Mouse (Mus musculus) retina, adult 2 months (tissue): ENCODE results near the gene Olfr1277.

Source experiments
- DNase-seq: peaks from one replicate; pipeline ENCODE4 v3.0.0-alpha.2; 2012; ENCODE audit warnings: low read depth, low spot score

Gene Olfr1277

DNA sequence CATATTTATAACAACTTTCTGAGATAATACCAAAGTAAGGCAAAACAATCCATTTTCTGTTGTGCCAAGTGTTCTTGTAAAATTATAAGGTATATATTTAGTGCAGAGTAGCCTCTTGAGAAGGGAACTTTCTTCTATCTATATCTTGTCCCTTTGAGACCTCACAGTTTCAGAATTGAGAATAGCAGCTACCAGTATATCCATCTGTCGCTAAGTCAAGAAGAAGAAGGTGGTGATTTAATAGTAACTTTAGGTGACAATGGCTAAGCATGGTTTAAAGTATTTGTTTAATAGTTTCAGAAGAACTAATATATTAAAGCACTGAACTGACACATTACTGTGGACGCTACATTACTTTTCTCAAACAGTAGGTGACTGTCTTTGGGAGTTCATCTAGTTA is at the start of gene Olfr1277:
Gene Olfr1277, minus strand, starts transcription at position 101 of the 400 bp plus-strand sequence.
- no peak for DNase-seq

DNA sequence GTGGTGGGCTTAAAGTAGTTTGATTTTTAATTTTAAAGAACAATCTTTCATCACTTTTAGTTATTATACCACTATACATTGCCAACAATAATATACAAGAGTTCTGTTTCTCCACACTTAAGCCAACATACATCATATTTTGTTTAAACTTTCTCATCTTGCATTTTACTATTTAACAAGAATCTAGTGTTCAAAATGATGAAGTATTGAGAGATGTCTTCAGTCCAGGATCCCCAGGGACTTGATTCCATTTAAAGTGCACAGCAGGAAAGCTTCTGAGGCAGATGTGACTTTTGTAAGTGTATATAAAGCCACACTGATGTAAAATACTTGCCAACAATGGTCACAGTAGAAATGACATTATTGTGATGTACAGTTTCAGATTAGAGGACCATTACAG is 39.8 kb upstream of the Olfr1277 start, which contains the start of gene Olfr1280:
Gene Olfr1280, plus strand, starts transcription at position 301 of the 400 bp plus-strand sequence.
- no peak for DNase-seq

DNA sequence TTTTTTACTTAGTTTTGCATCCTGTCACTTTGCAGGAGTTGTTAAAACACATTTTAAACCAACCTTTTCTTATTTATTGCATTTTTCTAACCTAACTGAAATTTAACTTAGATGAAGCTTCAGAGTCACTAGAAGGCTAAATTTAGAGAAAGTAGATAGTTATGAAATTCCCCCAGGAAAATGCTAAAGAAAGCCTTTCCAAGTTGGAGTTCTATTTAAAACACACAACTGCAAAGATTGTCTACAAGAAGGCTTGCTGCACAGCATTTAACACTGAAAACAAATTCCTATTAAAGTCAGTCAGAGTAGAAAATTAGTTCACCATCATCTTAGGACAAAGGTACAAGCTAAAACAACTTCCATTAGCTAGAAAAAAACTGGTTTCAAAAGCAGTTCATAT is 26.5 kb upstream of the Olfr1277 start, which contains the start of gene Olfr1279:
Gene Olfr1279, plus strand, starts transcription at position 262 of the 400 bp plus-strand sequence.
- DNase-seq: no peak

DNA sequence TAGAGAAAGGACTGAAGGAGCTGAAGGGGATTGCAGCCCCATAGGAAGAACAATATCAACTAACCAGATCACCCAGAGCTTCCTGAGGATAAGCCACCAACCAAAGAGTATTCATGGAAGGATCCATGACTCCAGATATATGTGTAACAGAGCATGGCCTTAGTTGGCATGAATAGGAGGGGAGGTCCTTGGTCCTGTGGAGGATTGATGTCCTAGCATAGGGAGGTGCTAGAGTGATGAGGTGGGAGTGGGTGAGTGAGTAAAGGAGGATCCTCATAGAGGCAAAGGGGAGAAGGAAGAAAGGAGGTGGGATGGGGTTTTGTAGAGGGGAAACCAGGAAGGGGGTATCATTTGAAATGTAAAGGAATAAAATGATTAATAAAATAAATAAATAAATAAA is 24.6 kb upstream of the Olfr1277 start:
- DNase-seq: no peak

DNA sequence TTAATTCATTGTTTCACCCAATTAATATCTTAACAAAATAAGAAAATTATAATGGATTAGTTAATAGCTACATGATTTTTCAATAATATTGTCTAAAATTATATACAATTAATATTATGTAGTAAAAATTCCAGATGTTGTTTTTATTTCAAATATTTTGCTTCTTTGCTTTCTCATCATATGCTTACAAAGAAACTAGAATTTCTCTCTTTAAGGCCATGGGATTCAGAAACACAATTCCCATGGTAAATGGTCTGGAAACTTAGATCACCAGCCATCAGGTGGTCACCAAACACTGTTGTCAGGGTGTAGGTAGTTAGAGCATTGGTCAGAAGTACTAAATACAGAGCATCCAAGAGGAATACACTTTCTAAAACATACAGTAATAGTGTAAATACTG is 15.9 kb upstream of the Olfr1277 start, which contains the start of gene Olfr1278:
Gene Olfr1278, plus strand, starts transcription at position 301 of the 400 bp plus-strand sequence.
- DNase-seq: no peak

DNA sequence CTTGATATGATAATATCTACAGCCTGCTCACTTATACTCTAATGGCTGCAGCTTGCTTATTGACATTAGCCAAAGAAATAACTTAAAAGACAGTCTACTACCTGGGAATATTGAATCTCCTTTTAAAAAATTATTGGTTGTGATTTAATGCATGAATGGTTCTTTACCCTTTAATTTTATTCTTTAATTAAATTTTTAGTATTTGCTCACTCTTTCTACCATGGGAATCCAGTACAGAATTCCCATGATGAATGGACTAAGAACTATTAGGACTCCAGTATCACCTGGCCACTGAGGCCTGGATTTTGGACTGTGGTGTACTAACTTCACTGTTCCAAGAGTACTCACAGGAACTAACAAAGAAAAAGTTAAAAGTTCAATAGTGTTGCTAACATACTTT is 19.7 kb downstream of the Olfr1277 start, which contains the start of gene Olfr1276:
Gene Olfr1276, plus strand, starts transcription at position 301 of the 400 bp plus-strand sequence.
- DNase-seq: no peak

DNA sequence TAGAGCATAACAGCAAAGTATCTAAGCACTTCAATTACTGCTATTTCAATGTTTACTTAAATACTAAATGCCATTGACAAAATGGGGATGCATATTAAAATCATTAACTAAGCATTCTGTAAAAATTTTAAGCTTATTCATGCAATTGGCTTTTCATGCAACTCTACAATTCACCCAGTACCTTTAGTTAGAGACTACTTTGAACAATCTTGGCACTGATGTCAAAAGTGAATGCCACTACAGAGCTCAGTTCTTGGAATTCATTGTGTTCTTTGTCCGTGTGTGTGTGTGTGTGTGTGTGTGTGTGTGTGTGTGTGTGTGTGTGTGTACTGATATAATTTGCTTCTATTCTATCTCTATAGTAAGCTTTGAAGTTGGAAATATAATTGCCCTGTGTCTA is 38.7 kb downstream of the Olfr1277 start, which contains the start of gene Olfr1275:
Gene Olfr1275, minus strand, starts transcription at position 101 of the 400 bp plus-strand sequence.
- DNase-seq: no peak

DNA sequence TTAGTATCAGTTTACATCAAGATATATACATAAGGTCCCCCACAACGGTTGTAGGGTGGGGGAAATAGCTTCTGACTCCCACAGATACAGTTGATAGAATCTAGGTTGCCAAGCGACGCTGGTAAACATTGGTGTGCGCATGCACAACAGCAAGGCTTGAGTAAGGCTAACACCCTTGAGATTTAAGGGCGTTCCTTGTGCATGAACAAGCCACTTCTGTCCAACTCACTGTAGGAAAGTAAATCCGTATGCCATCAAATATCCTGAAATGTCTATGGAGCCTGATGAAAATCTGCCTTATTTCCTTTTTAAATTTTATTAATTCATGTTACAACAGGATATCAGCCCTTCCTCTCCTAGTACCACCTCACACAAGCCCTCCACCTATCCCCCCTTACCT is 44.4 kb downstream of the Olfr1277 start, which contains the start of gene 4930430A15Rik:
Gene 4930430A15Rik, minus strand, starts transcription at position 101 of the 400 bp plus-strand sequence.
- no peak for DNase-seq
